Mouse (Mus musculus) embryonic facial prominence, embryonic 15.5 days (tissue): ENCODE measurements around the gene Zfp853. TPM values are rescaled to one million over a fixed set of nuclear protein-coding genes. Genes with fewer than 3 reads are reported as not detected.

ENCODE experiments used
- ATAC-seq: fragments of 200-750 bp; cut with Nextera tagmentation; 2 replicates; pipeline ENCODE4 v1.8.0; 2017; ENCODE audit warnings: low read depth, moderate TSS enrichment; ENCODE audit not compliant: insufficient number of reproducible peaks, low FRiP score, low TSS enrichment
- H3K27ac ChIP-seq: fragments of 300-500 bp; sonication (generic); replicated peaks from 2 replicates; pipeline ENCODE4 v1.5.1; 2015; ENCODE audit warnings: mild to moderate bottlenecking, inconsistent platforms
- H3K27me3 ChIP-seq: fragments of 300-500 bp; sonication (generic); 2 replicates; pipeline ENCODE4 v1.6.1; 2015; ENCODE audit warnings: inconsistent platforms
- H3K36me3 ChIP-seq: fragments of 300-500 bp; sonication (generic); 2 replicates; pipeline ENCODE4 v1.6.1; 2015; ENCODE audit warnings: mild to moderate bottlenecking, inconsistent platforms
- H3K4me1 ChIP-seq: fragments of 300-500 bp; sonication (generic); 2 replicates; pipeline ENCODE4 v1.6.1; 2015; ENCODE audit warnings: inconsistent platforms
- H3K4me2 ChIP-seq: fragments of 300-500 bp; sonication (generic); replicated peaks from 2 replicates; pipeline ENCODE4 v1.6.1; 2015; ENCODE audit warnings: mild to moderate bottlenecking, inconsistent platforms
- H3K4me3 ChIP-seq: fragments of 300-500 bp; sonication (generic); replicated peaks from 2 replicates; pipeline ENCODE4 v1.5.1; 2015; ENCODE audit warnings: mild to moderate bottlenecking, inconsistent platforms
- H3K9ac ChIP-seq: fragments of 300-500 bp; sonication (generic); 2 replicates; pipeline ENCODE4 v1.6.1; 2015; ENCODE audit warnings: inconsistent platforms
- H3K9me3 ChIP-seq: fragments of 300-500 bp; sonication (generic); replicated peaks from 2 replicates; pipeline ENCODE4 v1.6.1; 2016; ENCODE audit warnings: inconsistent platforms
- WGBS: fragments of 180-500 bp; shearing (Covaris S2); methylation state at CpG from one replicate; pipeline ENCODE4 v1.1.7; 2015; 5-methylcytosine and 5-hydroxymethylcytosine counted together
- polyA plus RNA-seq: library from polyadenylated mRNA; unstranded; fragments of >200 nt; fragmentation: Nextera tagmentation; extraction: Ambion mirVana; gene quantifications from 2 replicates; pipeline ENCODE4 v1.2.1, GENCODE M21; 2015

Zfp853 gene
- polyA plus RNA-seq, 1 experiment from 2014 or later = 0.29 TPM

DNA sequence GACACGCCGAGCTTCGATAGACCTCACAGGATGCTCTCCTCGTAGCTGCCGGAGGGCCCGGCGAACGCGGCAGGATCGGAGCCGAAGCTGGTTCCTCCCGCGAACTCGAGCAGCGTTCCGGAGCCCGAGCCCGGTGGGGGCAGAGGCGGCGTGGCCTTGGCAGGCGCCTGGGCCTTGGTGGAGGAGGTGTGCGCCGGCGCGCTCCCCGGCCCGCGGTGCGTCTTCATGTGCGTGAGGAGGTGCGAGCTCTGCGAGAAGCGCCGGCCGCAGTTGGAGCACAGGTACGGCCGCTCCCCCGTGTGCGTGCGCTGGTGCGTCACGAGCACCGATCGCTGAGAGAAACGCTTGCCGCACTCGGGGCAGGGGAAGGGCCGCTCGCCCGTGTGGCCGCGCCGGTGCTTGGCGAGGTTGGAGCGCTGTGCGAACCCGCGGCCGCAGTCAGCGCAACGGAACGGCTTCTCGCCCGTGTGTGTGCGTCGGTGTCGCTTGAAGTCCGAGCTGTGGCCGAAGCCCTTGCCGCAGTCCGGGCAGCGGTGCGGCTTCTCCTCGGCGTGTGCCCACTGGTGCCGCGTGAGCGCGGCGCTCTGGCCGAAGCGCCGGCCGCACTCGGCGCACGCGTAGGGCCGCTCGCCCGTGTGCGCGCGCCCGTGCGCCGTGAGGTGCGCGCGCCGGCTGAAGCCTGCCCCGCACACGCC is 40.1 kb downstream of the Zfp853 start:
- ATAC-seq = peak; percentile 22; the same call in 1 of the 2 replicates

DNA sequence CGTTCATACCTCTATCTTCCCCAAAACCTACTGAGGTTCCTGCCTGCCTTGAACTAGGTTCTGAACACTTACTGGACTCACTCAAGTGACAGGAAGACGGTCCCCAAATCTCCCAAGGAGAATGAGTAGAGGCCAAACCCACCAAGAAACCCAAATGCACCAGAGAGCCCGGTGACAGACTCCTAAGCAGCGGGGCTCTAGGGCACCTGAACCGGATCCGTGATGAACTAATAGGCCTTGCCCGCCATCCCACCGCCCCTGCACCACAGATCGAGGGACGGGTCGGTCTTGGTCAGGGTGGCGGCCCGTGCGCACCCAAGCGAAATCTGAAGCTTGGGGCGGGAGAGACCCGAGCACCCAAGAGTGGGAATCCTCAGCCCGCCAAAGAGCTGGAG is 40.6 kb downstream of the Zfp853 start:
- Histone ChIP-seq H3K36me3 (peaks cover 51% of the 10 kb centered on the region), H3K9ac (no peak overlapping the region), H3K27me3 (peaks cover 67% of the 10 kb centered on the region), H3K27ac (no peak overlapping the region), H3K4me1 (peaks cover 20% of the 10 kb centered on the region), H3K4me3 (peak overlapping the region; percentile 46), H3K4me2 (peak overlapping the region; percentile 88), H3K9me3 (no peaks in the 10 kb centered on the region)
- ATAC-seq = no peak
- 40% methylated on average over 18 of the region's 18 CpGs for WGBS

More for the DNA sequence above, 40.1 kb downstream of the Zfp853 start:
- 0 out of 2 replicates have a peak overlapping the region, but pooled peaks have one; percentile 4 for H3K9ac ChIP-seq
- H3K36me3 ChIP-seq = peaks cover 50% of the 10 kb centered on the region
- peak overlapping the region; percentile 88 for H3K4me2 ChIP-seq
- no peaks in the 10 kb centered on the region for H3K9me3 ChIP-seq
- no peak overlapping the region for H3K27ac ChIP-seq
- peak overlapping the region; percentile 46 for H3K4me3 ChIP-seq
- H3K4me1 ChIP-seq = peaks cover 20% of the 10 kb centered on the region
- peaks cover 73% of the 10 kb centered on the region for H3K27me3 ChIP-seq
- 6% methylated on average over 103 of the region's 103 CpGs for WGBS

DNA sequence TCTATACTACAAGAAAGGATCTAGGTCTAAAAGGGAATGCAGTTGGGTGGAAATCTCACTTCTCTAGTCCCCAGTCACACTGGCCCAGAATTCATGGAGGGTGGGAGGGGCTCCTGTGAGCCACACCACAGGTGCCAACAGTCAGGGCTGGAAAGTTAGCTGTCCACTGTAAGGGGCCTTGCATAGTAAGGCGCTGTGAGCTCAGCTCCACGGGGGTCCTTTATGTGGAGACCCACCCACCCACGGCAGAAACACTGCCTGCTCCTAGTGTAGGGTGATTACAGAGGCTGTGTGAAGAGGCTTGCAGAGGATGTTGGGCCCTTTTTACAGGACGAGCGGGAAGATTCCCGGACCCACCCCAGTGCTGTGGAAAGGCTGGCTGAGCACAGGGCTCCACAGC is 41.4 kb downstream of the Zfp853 start:
- H3K4me2 ChIP-seq = no peak overlapping the region
- peaks cover 57% of the 10 kb centered on the region for H3K36me3 ChIP-seq
- ATAC-seq = no peak
- H3K27ac ChIP-seq = no peak overlapping the region
- 67% methylated on average over 6 of the region's 6 CpGs for WGBS
- peaks cover 60% of the 10 kb centered on the region for H3K27me3 ChIP-seq
- no peaks in the 10 kb centered on the region for H3K9me3 ChIP-seq
- peaks cover 20% of the 10 kb centered on the region for H3K4me1 ChIP-seq
- no peak overlapping the region for H3K4me3 ChIP-seq
- no peak overlapping the region for H3K9ac ChIP-seq

DNA sequence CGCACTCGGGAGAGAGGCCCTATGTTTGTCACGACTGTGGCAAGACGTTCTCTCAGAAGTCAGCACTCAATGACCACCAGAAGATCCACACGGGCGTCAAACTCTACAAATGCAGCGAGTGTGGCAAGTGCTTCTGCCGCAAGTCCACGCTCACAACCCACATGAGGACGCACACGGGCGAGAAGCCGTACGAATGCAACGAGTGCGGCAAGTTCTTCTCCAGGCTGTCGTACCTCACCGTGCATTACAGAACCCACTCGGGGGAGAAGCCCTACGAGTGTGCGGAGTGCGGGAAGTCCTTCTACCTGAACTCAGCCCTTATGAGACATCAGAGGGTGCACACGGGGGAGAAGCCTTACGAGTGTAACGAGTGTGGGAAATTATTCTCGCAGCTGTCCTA is 48.5 kb downstream of the Zfp853 start:
- H3K9ac ChIP-seq = no peak overlapping the region
- no peak overlapping the region for H3K4me3 ChIP-seq
- H3K36me3 ChIP-seq = peaks cover 97% of the 10 kb centered on the region
- no peaks in the 10 kb centered on the region for H3K9me3 ChIP-seq
- WGBS = 96% methylated on average over 26 of the region's 26 CpGs
- H3K27me3 ChIP-seq = no peaks in the 10 kb centered on the region
- ATAC-seq = no peak
- H3K4me2 ChIP-seq = no peak overlapping the region
- no peak overlapping the region for H3K27ac ChIP-seq
- H3K4me1 ChIP-seq = no peaks in the 10 kb centered on the region

Other genes with a start within 250 kb of the Zfp853 start
- gene Rnf216, start 180.6 kb downstream of the Zfp853 start, polyA plus RNA-seq = 41.2 and 42.7 TPM in 2 replicates
- gene Olfr718-ps1, start 146.0 kb downstream of the Zfp853 start, polyA plus RNA-seq = 0.14 and 0.52 TPM in 2 replicates
- gene Rbak, start 112.8 kb downstream of the Zfp853 start, polyA plus RNA-seq = 13.4 and 15.4 TPM in 2 replicates
- gene Spdye4b, start 112.6 kb downstream of the Zfp853 start, polyA plus RNA-seq = not detected in 2 replicates
- gene Spdye4a, start 66.7 kb downstream of the Zfp853 start, polyA plus RNA-seq = not detected in 2 replicates
- gene Zfp12, start 58.5 kb downstream of the Zfp853 start, polyA plus RNA-seq = 16.9 TPM in 2 replicates
- gene Zfp316, start 23.6 kb downstream of the Zfp853 start, polyA plus RNA-seq = 4.4 and 5.2 TPM in 2 replicates
- gene E130309D02Rik, start 21.7 kb upstream of the Zfp853 start, polyA plus RNA-seq = 33.1 and 33.7 TPM in 2 replicates
- 74.6 and 77.8 TPM in 2 replicates for gene Zdhhc4, start 35.6 kb upstream of the Zfp853 start, polyA plus RNA-seq
- gene Grid2ip, start 63.7 kb upstream of the Zfp853 start, polyA plus RNA-seq = 0.68 and 1.8 TPM in 2 replicates
- gene Kdelr2, start 110.2 kb upstream of the Zfp853 start, polyA plus RNA-seq = 416 and 417 TPM in 2 replicates
- gene Daglb, start 171.0 kb upstream of the Zfp853 start, polyA plus RNA-seq = 11.9 and 13.3 TPM in 2 replicates
- gene Rac1, start 234.4 kb upstream of the Zfp853 start, polyA plus RNA-seq = 488 and 536 TPM in 2 replicates